Mouse (Mus musculus) brain, embryonic 14.5 days (tissue): ENCODE results near the gene Kpna1.

ENCODE experiments used
- CTCF ChIP-seq: fragments of 200-500 bp; IDR thresholded peaks from 2 replicates; pipeline ENCODE4 v1.5.1; 2012; ENCODE audit warnings: inconsistent platforms, mild to moderate bottlenecking, moderate library complexity, borderline replicate concordance; ENCODE audit not compliant: insufficient read depth, insufficient read length; ENCODE audit errors: extremely low read depth
- POLR2A ChIP-seq: fragments of 200-500 bp; IDR thresholded peaks from 2 replicates; pipeline ENCODE4 v1.6.1; 2012; ENCODE audit warnings: mild to moderate bottlenecking, inconsistent platforms, borderline replicate concordance; ENCODE audit not compliant: poor library complexity, insufficient read depth, insufficient read length, severe bottlenecking; ENCODE audit errors: extremely low read depth

DNA sequence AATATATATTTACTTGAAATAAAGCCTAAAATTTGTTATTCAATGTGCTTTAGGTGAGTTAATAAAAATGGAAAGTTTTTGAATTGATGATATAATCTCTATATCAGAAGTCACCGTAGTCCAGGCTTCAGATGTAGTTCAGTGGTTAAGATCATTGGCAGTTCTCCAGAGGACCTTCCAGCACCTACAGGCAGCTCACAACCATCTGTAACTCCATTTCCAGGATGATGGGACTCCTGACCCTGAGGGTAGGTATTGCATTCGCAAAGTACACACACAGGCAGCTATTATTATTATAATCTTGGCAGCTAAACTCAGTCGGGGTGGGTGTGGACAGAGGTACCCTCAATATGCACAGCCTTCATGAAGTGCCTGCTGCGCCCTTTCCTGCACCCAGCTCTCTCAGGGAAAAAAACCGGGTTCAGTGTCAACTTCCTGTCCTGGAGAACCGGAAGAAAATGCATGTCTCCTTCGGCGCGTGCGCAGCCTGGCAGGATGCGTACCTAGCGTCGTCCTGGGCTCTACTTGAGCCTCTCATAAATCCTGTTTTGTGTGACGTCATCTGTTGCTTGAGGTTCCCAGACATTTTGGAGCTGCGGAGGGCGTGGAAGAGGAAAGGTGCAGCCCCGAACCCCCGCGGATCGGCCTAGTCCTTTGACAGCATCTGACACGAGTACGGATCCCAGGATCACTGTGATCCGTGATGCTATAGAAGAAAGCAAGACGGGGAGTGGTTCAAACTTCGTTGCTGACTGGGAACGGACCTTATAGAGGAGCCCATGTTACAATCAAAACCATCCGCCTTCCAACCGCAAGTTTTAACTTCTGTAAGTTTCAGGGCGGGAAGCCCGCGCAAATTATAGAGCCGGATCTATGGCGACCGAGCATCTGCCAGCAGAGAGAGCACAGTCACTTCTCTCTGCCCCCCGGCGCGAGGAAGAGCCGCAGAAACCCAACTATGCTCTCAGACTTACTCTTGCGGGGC lies 62.4 kb downstream of the Kpna1 start, which contains the start of gene Wdr5b:
- TF ChIP-seq POLR2A: no peak
- TF ChIP-seq CTCF: no peak
